Mouse (Mus musculus) layer of hippocampus, adult 18-20 months (tissue): ENCODE data around the gene Aox1. TPM values are rescaled to one million over a fixed set of nuclear protein-coding genes. Genes with fewer than 3 reads are reported as not detected.

ENCODE experiments used
- total RNA-seq, 2 experiments: library from RNA; stranded (reverse); gene quantifications; 2 replicates each; pipeline ENCODE4 v1.2.3; 2021

Aox1 gene
- total RNA-seq, 2 experiments from 2014 or later = 3.8 to 4.3 TPM

Other genes with a start within 250 kb of the Aox1 start
- gene Sgo2a, start 34.0 kb upstream of the Aox1 start, total RNA-seq = under 1 TPM; 0.18 to 0.22 TPM
- gene Kctd18, start 11.0 kb upstream of the Aox1 start, total RNA-seq = 10 to 100 TPM; 15.7 to 17.5 TPM
- gene Aox3, start 83.2 kb downstream of the Aox1 start, total RNA-seq = 1 to 10 TPM; 1.7 to 1.9 TPM
- gene Aox4, start 180.5 kb downstream of the Aox1 start, total RNA-seq = 1 to 10 TPM; 1.2 to 1.5 TPM
- gene Aox2, start 248.4 kb downstream of the Aox1 start, total RNA-seq = not detected